Mouse (Mus musculus): Measurements from ENCODE around the gene Nceh1.

DNA sequence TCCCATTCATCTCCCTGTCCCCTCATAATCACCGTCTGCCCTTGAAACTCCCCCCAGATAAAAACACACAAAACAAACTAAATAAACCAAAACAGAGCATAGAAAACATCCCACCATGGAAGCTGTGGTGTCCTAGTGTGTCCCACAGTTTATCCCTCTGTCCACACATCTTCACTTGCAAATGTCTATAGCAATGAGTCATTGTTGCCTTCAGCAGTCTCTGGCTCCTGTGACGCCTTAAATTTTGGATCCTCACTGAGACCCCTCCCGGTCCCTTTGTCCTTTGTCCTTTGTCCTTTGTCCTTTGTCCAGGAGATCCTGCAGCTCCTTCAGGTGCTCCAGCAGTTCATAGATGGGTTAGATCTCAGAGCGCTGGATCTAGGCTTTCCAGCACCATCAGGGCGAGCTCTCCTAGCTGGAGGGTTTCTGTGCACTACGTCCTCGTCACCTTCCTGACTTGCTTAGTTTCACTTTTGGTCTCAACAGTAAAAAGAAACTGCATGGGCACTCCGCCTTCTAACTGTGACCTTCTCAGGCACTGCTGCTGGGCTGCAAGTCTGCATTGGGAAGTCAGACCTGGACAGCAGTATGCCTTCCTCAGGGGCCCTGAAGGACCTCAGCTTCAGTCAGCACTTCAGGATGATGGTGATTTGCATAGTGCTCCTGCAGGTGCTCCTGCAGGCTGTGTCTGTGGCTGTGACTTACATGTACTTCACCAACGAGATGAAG is 134.0 kb downstream of the Nceh1 start, which contains the start of gene Tnfsf10:
- no peak for TF ChIP-seq POLR2A (IDR thresholded peaks at IDR 0.05; ENCODE audit: borderline replicate concordance, low read depth, low read length)
- no peak for TF ChIP-seq CTCF (IDR thresholded peaks at IDR 0.05; ENCODE audit: low read depth, low read length)

Measured in bone marrow macrophage, adult 2 months (primary cell).